Mouse (Mus musculus) embryonic facial prominence, embryonic 12.5 days (tissue): ENCODE results near the gene Rps26. TPM values are rescaled to one million over a fixed set of nuclear protein-coding genes. Genes with fewer than 3 reads are reported as not detected.

Experiments
- ATAC-seq: fragments of 200-750 bp; cut with Nextera tagmentation; 2 replicates; pipeline ENCODE4 v1.8.0; 2017; ENCODE audit not compliant: insufficient number of reproducible peaks, insufficient read depth, low FRiP score, low TSS enrichment
- H3K27ac ChIP-seq: fragments of 300-500 bp; sonication (generic); 2 replicates; pipeline ENCODE4 v1.5.1; 2016; ENCODE audit warnings: mild to moderate bottlenecking
- H3K27me3 ChIP-seq: fragments of 300-500 bp; sonication (generic); 2 replicates; pipeline ENCODE4 v1.6.1; 2016; ENCODE audit warnings: mild to moderate bottlenecking, moderate library complexity
- H3K36me3 ChIP-seq: fragments of 300-500 bp; sonication (generic); 2 replicates; pipeline ENCODE4 v1.6.1; 2016; ENCODE audit warnings: mild to moderate bottlenecking
- H3K4me1 ChIP-seq: fragments of 300-500 bp; sonication (generic); 2 replicates; pipeline ENCODE4 v1.6.1; 2016
- H3K4me2 ChIP-seq: fragments of 300-500 bp; sonication (generic); replicated peaks from 2 replicates; pipeline ENCODE4 v1.6.1; 2016; ENCODE audit warnings: mild to moderate bottlenecking, moderate library complexity
- H3K4me3 ChIP-seq: fragments of 300-500 bp; sonication (generic); 2 replicates; pipeline ENCODE4 v1.5.1; 2016; ENCODE audit warnings: mild to moderate bottlenecking
- H3K9ac ChIP-seq: fragments of 300-500 bp; sonication (generic); 2 replicates; pipeline ENCODE4 v1.6.1; 2016; ENCODE audit warnings: mild to moderate bottlenecking, moderate library complexity
- H3K9me3 ChIP-seq: fragments of 300-500 bp; sonication (generic); 2 replicates; pipeline ENCODE4 v1.6.1; 2016; ENCODE audit warnings: mild to moderate bottlenecking, moderate library complexity
- WGBS: fragments of 180-500 bp; shearing (Covaris S2); methylation state at CpG from one replicate; pipeline ENCODE4 v1.1.7; 2016; 5-methylcytosine and 5-hydroxymethylcytosine counted together
- polyA plus RNA-seq: library from polyadenylated mRNA; unstranded; fragments of >200 nt; fragmentation: Nextera tagmentation; extraction: Ambion mirVana; gene quantifications from 2 replicates; pipeline ENCODE4 v1.2.1, GENCODE M21; 2016

Rps26 gene
- polyA plus RNA-seq, 1 experiment from 2014 or later: 696 TPM

- no peak for ATAC-seq
- H3K27ac ChIP-seq: no peak overlapping the region
- 84% methylated on average over 5 of the region's 5 CpGs for WGBS
Measured at GRCm38 (mm10) chr10:128592797-128593196, 33.8 kb downstream of the Rps26 start.

GRCm38 (mm10) chr10:128591436-128591835 is 35.1 kb downstream of the Rps26 start:
- Histone ChIP-seq H3K4me1 (peaks cover 12% of the 10 kb centered on the region; the same call in 1 of the 2 replicates), H3K9me3 (no peaks in the 10 kb centered on the region), H3K36me3 (no peaks in the 10 kb centered on the region), H3K27ac (no peak overlapping the region), H3K27me3 (peaks cover 33% of the 10 kb centered on the region), H3K4me3 (no peak overlapping the region), H3K9ac (no peak overlapping the region), H3K4me2 (no peak overlapping the region)
- no peak for ATAC-seq
- WGBS: 89% methylated on average over 6 of the region's 6 CpGs

More at GRCm38 (mm10) chr10:128592797-128593196, 33.8 kb downstream of the Rps26 start:
- no peak overlapping the region for H3K4me3 ChIP-seq
- no peak overlapping the region for H3K4me2 ChIP-seq
- H3K9ac ChIP-seq: no peak overlapping the region
- H3K9me3 ChIP-seq: no peaks in the 10 kb centered on the region
- peaks cover 9% of the 10 kb centered on the region; the same call in 1 of the 2 replicates for H3K4me1 ChIP-seq
- H3K27me3 ChIP-seq: peaks cover 19% of the 10 kb centered on the region
- H3K36me3 ChIP-seq: no peaks in the 10 kb centered on the region

- Histone ChIP-seq H3K9ac (peak overlapping the region; percentile 34; the same call in 1 of the 2 replicates), H3K4me1 (peaks cover 12% of the 10 kb centered on the region; the same call in 1 of the 2 replicates), H3K36me3 (no peaks in the 10 kb centered on the region), H3K9me3 (no peaks in the 10 kb centered on the region), H3K27ac (peak overlapping the region; percentile 87), H3K4me2 (peak overlapping the region; percentile 95), H3K27me3 (peaks cover 42% of the 10 kb centered on the region), H3K4me3 (peak overlapping the region; percentile 54)
- 0 out of 2 replicates have a peak, but pooled peaks have one; percentile 39 for ATAC-seq
- WGBS: under 1% methylated on average over 43 of the region's 43 CpGs
Measured at GRCm38 (mm10) chr10:128590193-128590690, 36.3 kb downstream of the Rps26 start.

GRCm38 (mm10) chr10:128589464-128590192 is 36.9 kb downstream of the Rps26 start, which contains the start of gene Erbb3:
Gene Erbb3, minus strand, starts transcription at chr10:128589652.
- peak within 1 kb of the TSS; percentile 39 for H3K9ac ChIP-seq
- H3K4me1 ChIP-seq: peaks cover 12% of the 10 kb centered on the region; the same call in 1 of the 2 replicates
- peak within 1 kb of the TSS; percentile 95 for H3K4me2 ChIP-seq
- under 1% methylated on average over 41 of the region's 43 CpGs for WGBS
- ATAC-seq: peak; percentile 53; the same call in 1 of the 2 replicates
- peak within 1 kb of the TSS; percentile 87 for H3K27ac ChIP-seq
- no peaks in the 10 kb centered on the region for H3K9me3 ChIP-seq
- H3K27me3 ChIP-seq: peaks cover 42% of the 10 kb centered on the region
- H3K36me3 ChIP-seq: no peaks in the 10 kb centered on the region
- H3K4me3 ChIP-seq: peak within 1 kb of the TSS; percentile 54

GRCm38 (mm10) chr10:128588775-128589463 is 37.6 kb downstream of the Rps26 start:
- peaks cover 12% of the 10 kb centered on the region; the same call in 1 of the 2 replicates for H3K4me1 ChIP-seq
- ATAC-seq: peak; percentile 7; the same call in 1 of the 2 replicates
- WGBS: 2% methylated on average over 23 of the region's 23 CpGs
- H3K27ac ChIP-seq: peak overlapping the region; percentile 87
- no peaks in the 10 kb centered on the region for H3K36me3 ChIP-seq
- no peaks in the 10 kb centered on the region for H3K9me3 ChIP-seq
- H3K4me3 ChIP-seq: peak overlapping the region; percentile 54
- H3K4me2 ChIP-seq: peak overlapping the region; percentile 95
- peaks cover 45% of the 10 kb centered on the region for H3K27me3 ChIP-seq
- peak overlapping the region; percentile 39 for H3K9ac ChIP-seq

GRCm38 (mm10) chr10:128588136-128588535 is 38.4 kb downstream of the Rps26 start:
- Histone ChIP-seq H3K9me3 (no peaks in the 10 kb centered on the region), H3K27me3 (peaks cover 46% of the 10 kb centered on the region), H3K9ac (peak overlapping the region; percentile 10; the same call in 1 of the 2 replicates), H3K4me1 (peaks cover 12% of the 10 kb centered on the region), H3K27ac (peak overlapping the region; percentile 32; the same call in 1 of the 2 replicates), H3K36me3 (no peaks in the 10 kb centered on the region), H3K4me3 (peak overlapping the region; percentile 54), H3K4me2 (peak overlapping the region; percentile 95)
- WGBS: 12% methylated on average over 1 of the region's 1 CpGs
- no peak for ATAC-seq

- H3K4me1 ChIP-seq: peaks cover 12% of the 10 kb centered on the region
- H3K9me3 ChIP-seq: no peaks in the 10 kb centered on the region
- peak overlapping the region; percentile 32 for H3K27ac ChIP-seq
- no peak for ATAC-seq
- H3K4me2 ChIP-seq: peak overlapping the region; percentile 95
- H3K27me3 ChIP-seq: peaks cover 46% of the 10 kb centered on the region
- peak overlapping the region; percentile 10; the same call in 1 of the 2 replicates for H3K9ac ChIP-seq
- 27% methylated on average over 8 of the region's 8 CpGs for WGBS
- peak overlapping the region; percentile 54 for H3K4me3 ChIP-seq
- H3K36me3 ChIP-seq: no peaks in the 10 kb centered on the region
Measured at GRCm38 (mm10) chr10:128587697-128588096, 38.9 kb downstream of the Rps26 start.

- H3K9ac ChIP-seq: peak overlapping the region; percentile 11; the same call in 1 of the 2 replicates
- H3K4me1 ChIP-seq: peaks cover 12% of the 10 kb centered on the region
- H3K36me3 ChIP-seq: no peaks in the 10 kb centered on the region
- 28% methylated on average over 4 of the region's 4 CpGs for WGBS
- H3K27ac ChIP-seq: peak overlapping the region; percentile 32; the same call in 1 of the 2 replicates
- peaks cover 46% of the 10 kb centered on the region for H3K27me3 ChIP-seq
- no peaks in the 10 kb centered on the region for H3K9me3 ChIP-seq
- H3K4me2 ChIP-seq: peak overlapping the region; percentile 95
- no peak for ATAC-seq
- peak overlapping the region; percentile 54; the same call in 1 of the 2 replicates for H3K4me3 ChIP-seq
Measured at GRCm38 (mm10) chr10:128587120-128587519, 39.4 kb downstream of the Rps26 start.

GRCm38 (mm10) chr10:128586546-128586945 is 40.0 kb downstream of the Rps26 start:
- H3K4me1 ChIP-seq: peaks cover 12% of the 10 kb centered on the region
- H3K4me3 ChIP-seq: no peak overlapping the region
- peak overlapping the region; percentile 32; the same call in 1 of the 2 replicates for H3K27ac ChIP-seq
- no peaks in the 10 kb centered on the region for H3K9me3 ChIP-seq
- WGBS: 0% methylated on average over 1 of the region's 1 CpGs
- H3K36me3 ChIP-seq: peaks cover under 1% of the 10 kb centered on the region; the same call in 1 of the 2 replicates
- H3K4me2 ChIP-seq: peak overlapping the region; percentile 95
- peaks cover 46% of the 10 kb centered on the region for H3K27me3 ChIP-seq
- ATAC-seq: peak; percentile 7; the same call in 1 of the 2 replicates
- 0 out of 2 replicates have a peak overlapping the region, but pooled peaks have one; percentile 11 for H3K9ac ChIP-seq

- WGBS: 12% methylated on average over 4 of the region's 4 CpGs
- Histone ChIP-seq H3K27me3 (peaks cover 43% of the 10 kb centered on the region), H3K9ac (no peak overlapping the region), H3K4me1 (peaks cover 12% of the 10 kb centered on the region), H3K4me3 (no peak overlapping the region), H3K4me2 (no peak overlapping the region), H3K9me3 (no peaks in the 10 kb centered on the region), H3K27ac (no peak overlapping the region), H3K36me3 (peaks cover 6% of the 10 kb centered on the region; the same call in 1 of the 2 replicates)
- ATAC-seq: no peak
Measured at GRCm38 (mm10) chr10:128584386-128584785, 42.2 kb downstream of the Rps26 start.

- H3K36me3 ChIP-seq: peaks cover 6% of the 10 kb centered on the region; the same call in 1 of the 2 replicates
- 44% methylated on average over 7 of the region's 7 CpGs for WGBS
- no peaks in the 10 kb centered on the region for H3K9me3 ChIP-seq
- no peak overlapping the region for H3K4me3 ChIP-seq
- H3K4me2 ChIP-seq: no peak overlapping the region
- ATAC-seq: no peak
- no peak overlapping the region for H3K9ac ChIP-seq
- H3K27me3 ChIP-seq: peaks cover 36% of the 10 kb centered on the region
- H3K4me1 ChIP-seq: peaks cover 7% of the 10 kb centered on the region
- no peak overlapping the region for H3K27ac ChIP-seq
Measured at GRCm38 (mm10) chr10:128583644-128584043, 42.9 kb downstream of the Rps26 start.
